Mouse (Mus musculus) ES-E14 (cell line): ENCODE results near the gene Znhit3.

Experiments
- CHD2 ChIP-seq: IDR thresholded peaks from 2 replicates; pipeline ENCODE4 v1.6.1; 2014; ENCODE audit warnings: mild to moderate bottlenecking, low read depth, low read length, inconsistent platforms
- HCFC1 ChIP-seq: IDR thresholded peaks from 2 replicates; pipeline ENCODE4 v1.6.1; 2012; ENCODE audit warnings: low read length, inconsistent platforms, borderline replicate concordance; ENCODE audit not compliant: insufficient read depth
- MAFK ChIP-seq: IDR thresholded peaks from 2 replicates; pipeline ENCODE4 v1.6.1; 2014; ENCODE audit warnings: mild to moderate bottlenecking, low read depth, low read length, inconsistent platforms; ENCODE audit not compliant: insufficient read depth
- ZC3H11A ChIP-seq: IDR thresholded peaks from 2 replicates; pipeline ENCODE4 v1.6.1; 2012; ENCODE audit warnings: low read depth, mild to moderate bottlenecking, inconsistent platforms, low read length, borderline replicate concordance

DNA sequence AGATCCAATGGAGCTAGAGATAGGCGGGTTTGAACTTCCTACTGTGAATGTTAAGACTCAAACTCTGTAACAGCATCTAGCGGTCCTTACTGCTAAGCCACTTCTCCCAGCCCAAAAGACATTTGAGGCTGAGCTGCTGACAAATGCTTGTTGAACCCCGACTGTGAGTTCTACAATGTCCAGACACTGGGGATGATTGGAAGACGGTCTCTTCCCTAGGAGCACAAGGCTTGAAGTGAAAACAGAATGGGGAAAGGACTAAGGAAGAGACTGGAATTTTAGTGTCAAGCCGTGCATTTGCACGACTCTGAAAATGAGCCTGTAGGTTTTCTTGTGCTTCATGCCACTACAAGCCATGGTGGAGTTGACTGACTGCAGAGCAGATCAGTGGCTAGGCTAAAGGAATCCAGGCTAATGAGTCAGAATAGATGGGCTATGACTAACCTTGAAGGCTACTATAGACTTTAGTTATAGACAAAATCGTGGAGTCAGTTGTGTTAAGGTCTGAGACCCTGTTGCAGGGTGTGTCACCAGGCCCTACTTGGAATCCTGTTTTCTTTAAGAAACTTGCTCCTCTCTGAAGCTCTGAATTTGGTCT is 636 bp upstream of the Znhit3 start:
- TF ChIP-seq MAFK (no peak), CHD2 (no peak), HCFC1 (no peak), ZC3H11A (no peak)
